Mouse (Mus musculus) MEL (cell line): Measurements from ENCODE around the gene Taok2. TPM values are rescaled to one million over a fixed set of nuclear protein-coding genes. Genes with fewer than 3 reads are reported as not detected.
A peak's percentile ranks its signal among the peaks of the same experiment; 100 is the strongest.

Experiments used
- DNase-seq: peaks from one replicate; pipeline ENCODE4 v3.0.0; 2011; ENCODE audit warnings: low read depth, low spot score
- H3K27ac ChIP-seq: 2 replicates; pipeline ENCODE4 v1.5.1; 2012; ENCODE audit warnings: low read depth, mild to moderate bottlenecking, control low read depth, low read length, moderate library complexity; ENCODE audit not compliant: control insufficient read depth
- H3K27me3 ChIP-seq, 2 experiments: fragments of 150-350 bp in 1 of 2; sonication (generic) in 1 of 2; 2 replicates each; pipeline ENCODE4 v1.6.1; 2012; ENCODE audit warnings: low read length in 2 of 2, mild to moderate bottlenecking in 2 of 2, improper control_type of control experiment in 1 of 2, moderate library complexity in 1 of 2; ENCODE audit not compliant: insufficient read depth in 2 of 2, control insufficient read depth in 1 of 2
- H3K36me3 ChIP-seq, 2 experiments: 2 replicates each; pipeline ENCODE4 v1.6.1; 2012 to 2014; ENCODE audit warnings: low read length in 2 of 2, improper control_type of control experiment in 1 of 2, inconsistent platforms in 1 of 2, mild to moderate bottlenecking in 1 of 2; ENCODE audit not compliant: insufficient read depth in 2 of 2, control insufficient read depth in 1 of 2
- H3K4me1 ChIP-seq, 2 experiments: fragments of 150-350 bp in 1 of 2; sonication (generic) in 1 of 2; 2 replicates each; pipeline ENCODE4 v1.6.1; 2012; ENCODE audit warnings: low read length in 2 of 2, improper control_type of control experiment in 1 of 2, mild to moderate bottlenecking in 1 of 2; ENCODE audit not compliant: insufficient read depth in 2 of 2, control insufficient read depth in 1 of 2
- H3K4me3 ChIP-seq, 2 experiments: fragments of 150-350 bp in 1 of 2; sonication (generic) in 1 of 2; 2 replicates each; pipeline ENCODE4 v1.5.1; 2012; ENCODE audit warnings: low read depth in 2 of 2, low read length in 2 of 2, mild to moderate bottlenecking in 2 of 2, moderate library complexity in 2 of 2, control low read depth in 1 of 2, improper control_type of control experiment in 1 of 2; ENCODE audit not compliant: control insufficient read depth in 1 of 2, insufficient read depth in 1 of 2
- H3K79me2 ChIP-seq: 2 replicates; pipeline ENCODE4 v1.6.1; 2012; ENCODE audit warnings: mild to moderate bottlenecking, low read length, moderate library complexity; ENCODE audit not compliant: control insufficient read depth, poor library complexity, insufficient read depth
- H3K9ac ChIP-seq: 2 replicates; pipeline ENCODE4 v1.6.1; 2012; ENCODE audit warnings: low read depth, mild to moderate bottlenecking, control low read depth, low read length, moderate library complexity; ENCODE audit not compliant: control insufficient read depth, poor library complexity, severe bottlenecking
- H3K9me3 ChIP-seq: fragments of 150-350 bp; sonication (generic); replicated peaks from 2 replicates; pipeline ENCODE4 v1.6.1; 2012; ENCODE audit warnings: mild to moderate bottlenecking, low read length, improper control_type of control experiment, moderate library complexity; ENCODE audit not compliant: insufficient read depth
- BHLHE40 ChIP-seq: IDR thresholded peaks from 2 replicates; pipeline ENCODE4 v1.6.1; 2012; ENCODE audit warnings: low read depth, mild to moderate bottlenecking, inconsistent platforms, low read length, improper control_type of control experiment, borderline replicate concordance
- CHD2 ChIP-seq: IDR thresholded peaks from 2 replicates; pipeline ENCODE4 v1.6.1; 2011; ENCODE audit warnings: low read length, improper control_type of control experiment
- CTCF ChIP-seq, 3 experiments: IDR thresholded peaks in 2 of 3; conservative IDR thresholded peaks in 1 of 3; 2 replicates each; pipeline ENCODE4 v1.5.1; 2011 to 2012; ENCODE audit warnings: low read length in 3 of 3, low read depth in 2 of 3, mild to moderate bottlenecking in 2 of 3, improper control_type of control experiment in 1 of 3, inconsistent platforms in 1 of 3, mixed read lengths in 1 of 3, moderate library complexity in 1 of 3; ENCODE audit not compliant: control insufficient read depth in 1 of 3, insufficient read depth in 1 of 3, poor library complexity in 1 of 3, severe bottlenecking in 1 of 3
- KAT2A ChIP-seq: conservative IDR thresholded peaks from 2 replicates; pipeline ENCODE4 v1.6.1; 2012; ENCODE audit warnings: low read depth, low read length, improper control_type of control experiment, inconsistent platforms
- MAFK ChIP-seq: IDR thresholded peaks from 2 replicates; pipeline ENCODE4 v1.6.1; 2011; ENCODE audit warnings: low read depth, mild to moderate bottlenecking, low read length, improper control_type of control experiment, borderline replicate concordance
- MAZ ChIP-seq: IDR thresholded peaks from 2 replicates; pipeline ENCODE4 v1.6.1; 2012; ENCODE audit warnings: low read depth, mild to moderate bottlenecking, inconsistent platforms, low read length, improper control_type of control experiment
- MXI1 ChIP-seq: IDR thresholded peaks from 2 replicates; pipeline ENCODE4 v1.6.1; 2011; ENCODE audit warnings: mild to moderate bottlenecking, low read depth, low read length, improper control_type of control experiment
- POLR2A ChIP-seq, 2 experiments: IDR thresholded peaks; 2 replicates each; pipeline ENCODE4 v1.6.1; 2011 to 2012; ENCODE audit warnings: low read length in 2 of 2, mild to moderate bottlenecking in 2 of 2, control low read depth in 1 of 2, improper control_type of control experiment in 1 of 2, low read depth in 1 of 2, moderate library complexity in 1 of 2; ENCODE audit not compliant: control insufficient read depth in 1 of 2, insufficient read depth in 1 of 2, poor library complexity in 1 of 2
- POLR2AphosphoS5 ChIP-seq: IDR thresholded peaks from 2 replicates; pipeline ENCODE4 v1.6.1; 2012; ENCODE audit warnings: low read depth, borderline replicate concordance, mild to moderate bottlenecking, inconsistent platforms, low read length, moderate library complexity, mixed read lengths
- SIN3A ChIP-seq: IDR thresholded peaks from 2 replicates; pipeline ENCODE4 v1.6.1; 2012; ENCODE audit warnings: low read length, improper control_type of control experiment, inconsistent platforms
- SMC3 ChIP-seq: IDR thresholded peaks from 2 replicates; pipeline ENCODE4 v1.6.1; 2011; ENCODE audit warnings: low read depth, low read length, improper control_type of control experiment
- TCF12 ChIP-seq: IDR thresholded peaks from 2 replicates; pipeline ENCODE4 v1.6.1; 2014; ENCODE audit warnings: low read depth, mild to moderate bottlenecking, inconsistent platforms, low read length, improper control_type of control experiment, moderate library complexity
- UBTF ChIP-seq: IDR thresholded peaks from 2 replicates; pipeline ENCODE4 v1.6.1; 2012; ENCODE audit warnings: low read depth, mild to moderate bottlenecking, inconsistent platforms, low read length, improper control_type of control experiment, moderate library complexity, borderline replicate concordance; ENCODE audit not compliant: insufficient read depth
- polyA plus RNA-seq, 2 experiments: library from polyadenylated mRNA; stranded (reverse) in 1 of 2; unstranded in 1 of 2; fragments of >175 nt in 1 of 2; fragments of >200 nt in 1 of 2; gene quantifications; 2 replicates each; pipeline versions ENCODE4 v1.2.1 to v1.2.4; 2012; ENCODE audit warnings: low replicate concordance in 2 of 2, low read depth in 1 of 2; ENCODE audit not compliant: insufficient read length in 2 of 2, insufficient read depth in 1 of 2, missing spikeins in 1 of 2
- total RNA-seq: library from RNA; depleted of rRNA; stranded (reverse); fragments of 300-350 nt; gene quantifications from 2 replicates; pipeline ENCODE4 v1.2.3, GENCODE M21; 2012

Gene Taok2
- total and polyA plus RNA-seq, 3 experiments: 29.0 to 52.3 (median 34.2) TPM

GRCm38 (mm10) chr7:126851192-126851591 is 33.3 kb downstream of the Taok2 start:
- Histone ChIP-seq H3K27me3 (no peaks in the 10 kb centered on the region), H3K9me3 (no peaks in the 10 kb centered on the region), H3K27ac (no peak overlapping the region), H3K4me1 (no peaks in the 10 kb centered on the region), H3K9ac (no peak overlapping the region), H3K4me3 (no peak overlapping the region), H3K79me2 (no peaks in the 10 kb centered on the region; the same call in 1 of the 2 replicates), H3K36me3 (peaks cover 0 to 11% of the 10 kb centered on the region in 2 experiments; a peak in 1 of 4 replicates)
- no peak for DNase-seq
- TF ChIP-seq POLR2A (IDR thresholded peaks at IDR 0.05; ENCODE audit: control insufficient read depth in 1 of 2, insufficient read depth in 1 of 2, low read depth in 1 of 2, low read length in 2 of 2, poor library complexity in 1 of 2) (peak in 1 of 2 experiments; percentile 45; a peak in 2 of 4 replicates), SMC3 (no peak)

DNA sequence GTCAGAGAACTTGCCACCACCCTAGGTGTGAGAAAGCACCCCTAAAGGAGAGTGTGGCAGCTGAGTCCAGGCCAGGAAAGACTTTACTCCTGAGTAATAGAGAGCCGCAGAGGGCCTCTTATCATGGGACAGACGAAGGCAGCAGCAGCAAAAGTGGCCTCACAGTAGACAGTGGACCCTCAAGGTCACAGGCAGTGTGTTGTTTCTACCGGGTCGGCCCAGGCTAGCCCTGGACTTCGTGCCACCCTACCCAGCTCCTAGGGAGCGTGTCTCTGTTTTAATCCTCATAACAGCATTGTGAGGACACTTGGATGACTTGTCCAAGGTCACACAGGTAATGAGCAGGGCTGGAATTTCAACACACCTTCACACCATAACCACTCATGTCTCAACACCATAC is 34.3 kb downstream of the Taok2 start:
- no peaks in the 10 kb centered on the region for H3K4me1 ChIP-seq
- H3K27me3 ChIP-seq: no peaks in the 10 kb centered on the region
- no peaks in the 10 kb centered on the region for H3K79me2 ChIP-seq
- no peak overlapping the region for H3K4me3 ChIP-seq
- H3K9me3 ChIP-seq: no peaks in the 10 kb centered on the region
- H3K27ac ChIP-seq: no peak overlapping the region
- no peak overlapping the region for H3K9ac ChIP-seq
- TF ChIP-seq CTCF (IDR thresholded peaks at IDR 0.05 in 2 of 3, conservative IDR thresholded peaks at IDR 0.05 in 1 of 3; ENCODE audit: control insufficient read depth in 1 of 3, insufficient read depth in 1 of 3, low read depth in 2 of 3, low read length in 3 of 3, poor library complexity in 1 of 3, severe bottlenecking in 1 of 3): no peak
- no peak for TF ChIP-seq POLR2AphosphoS5
- TF ChIP-seq MAZ: no peak
- TF ChIP-seq MAFK: no peak
- TF ChIP-seq CHD2: no peak
- no peak for TF ChIP-seq UBTF
- no peak for TF ChIP-seq MXI1
- TF ChIP-seq SIN3A: no peak
- TF ChIP-seq, all 39 proteins: peak for 0
- peaks cover 0 to 7% of the 10 kb centered on the region in 2 experiments; a peak in 1 of 4 replicates for H3K36me3 ChIP-seq
- no peak for DNase-seq

DNA sequence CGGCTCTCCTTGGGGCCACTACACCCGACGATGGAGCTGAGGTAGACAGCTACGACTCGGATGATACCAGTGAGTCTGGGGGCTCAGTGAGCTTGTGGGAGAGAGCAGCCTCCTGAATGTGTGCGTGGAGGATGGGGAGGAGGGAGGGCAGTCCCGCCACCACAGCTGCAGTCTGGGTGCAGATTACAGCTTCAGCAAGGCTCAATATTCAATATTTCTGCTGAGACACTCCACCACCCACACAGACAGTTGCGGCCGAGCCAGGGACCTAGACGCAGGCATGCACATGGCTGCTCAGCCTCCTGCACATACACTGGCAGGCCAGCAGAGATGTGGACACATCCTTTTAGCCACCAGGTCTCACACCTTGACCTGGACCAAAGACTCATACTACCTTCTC is 35.7 kb downstream of the Taok2 start:
- Histone ChIP-seq H3K9ac (no peak overlapping the region), H3K36me3 (peaks cover 0 to 4% of the 10 kb centered on the region in 2 experiments; a peak in 1 of 4 replicates)

More for the DNA sequence above, 35.7 kb downstream of the Taok2 start:
- Histone ChIP-seq H3K4me3 (no peak overlapping the region), H3K79me2 (no peaks in the 10 kb centered on the region), H3K27me3 (peaks cover 1 to 6% of the 10 kb centered on the region in 2 experiments; a peak in 3 of 4 replicates), H3K9me3 (no peaks in the 10 kb centered on the region), H3K27ac (no peak overlapping the region), H3K4me1 (no peaks in the 10 kb centered on the region)
- TF ChIP-seq SMC3: no peak
- TF ChIP-seq SIN3A: no peak
- no peak for TF ChIP-seq BHLHE40
- TF ChIP-seq KAT2A: no peak
- TF ChIP-seq TCF12: no peak
- DNase-seq: no peak
